Mouse (Mus musculus) erythroblast, embryonic 14.5 days (primary cell): ENCODE measurements around the gene Gal3st1.

Experiments
- GATA1 ChIP-seq: IDR thresholded peaks from 2 replicates; pipeline ENCODE4 v1.6.1; 2012; ENCODE audit warnings: low read length, inconsistent platforms, mixed read lengths
- TAL1 ChIP-seq: IDR thresholded peaks from 3 replicates; pipeline ENCODE4 v1.6.1; 2012; ENCODE audit warnings: low read length, inconsistent platforms, mixed read lengths

- TF ChIP-seq GATA1 = no peak
- no peak for TF ChIP-seq TAL1
Observed at GRCm38 (mm10) chr11:3981536-3981935, 1.9 kb upstream of the Gal3st1 start.
